Mouse (Mus musculus): ENCODE data around the gene Thsd4. TPM values are rescaled to one million over a fixed set of nuclear protein-coding genes. Genes with fewer than 3 reads are reported as not detected.

Gene Thsd4
- total RNA-seq (2021) = 1 to 10 TPM; 4.3 to 5.6 TPM
- long read RNA-seq, experiment 1, full-length matches to known transcripts = 1 of 2 reads
- long read RNA-seq, experiment 1, partial matches to known transcripts = 1 of 2 reads
- long read RNA-seq, experiment 1, other reads (novel, unspliced or antisense) = 0 of 2 reads
- long read RNA-seq, experiment 2, full-length matches to known transcripts = 1 of 2 reads
- long read RNA-seq, experiment 2, partial matches to known transcripts = 0 of 2 reads
- long read RNA-seq, experiment 2, other reads (novel, unspliced or antisense) = 1 of 2 reads

- DNase-seq (ENCODE audit: low spot score in 2 of 2) = peak in 1 of 2 experiments; percentile 16
These were observed at the start of gene Thsd4 for GRCm38 (mm10) chr9:60521806-60522264. Thsd4 (minus strand) TSS chr9:60522046.

GRCm38 (mm10) chr9:60571041-60571440 lies 49.2 kb upstream of the Thsd4 start:
- DNase-seq (ENCODE audit: low spot score in 2 of 2) = no peak

- no peak for DNase-seq (ENCODE audit: low spot score in 2 of 2)
These were observed 47.5 kb upstream of the Thsd4 start for GRCm38 (mm10) chr9:60569366-60569765.

- DNase-seq (ENCODE audit: low spot score in 2 of 2) = no peak
These were observed 42.0 kb upstream of the Thsd4 start for GRCm38 (mm10) chr9:60563809-60564208.

GRCm38 (mm10) chr9:60562443-60563371 lies 40.9 kb upstream of the Thsd4 start:
- DNase-seq (ENCODE audit: low spot score in 2 of 2) = no peak

- peak; percentile 32 to 34 for DNase-seq (ENCODE audit: low spot score in 2 of 2)
These were observed 39.9 kb upstream of the Thsd4 start for GRCm38 (mm10) chr9:60561641-60562289.

- DNase-seq (ENCODE audit: low spot score in 2 of 2) = no peak
These were observed 36.7 kb upstream of the Thsd4 start for GRCm38 (mm10) chr9:60558507-60558906.

GRCm38 (mm10) chr9:60551238-60551637 lies 29.4 kb upstream of the Thsd4 start:
- no peak for DNase-seq (ENCODE audit: low spot score in 2 of 2)

- DNase-seq (ENCODE audit: low spot score in 2 of 2) = peak; percentile 20
These were observed 26.3 kb upstream of the Thsd4 start for GRCm38 (mm10) chr9:60548182-60548581.

GRCm38 (mm10) chr9:60546169-60546568 lies 24.3 kb upstream of the Thsd4 start:
- no peak for DNase-seq (ENCODE audit: low spot score in 2 of 2)

GRCm38 (mm10) chr9:60545361-60546096 lies 23.7 kb upstream of the Thsd4 start:
- no peak for DNase-seq (ENCODE audit: low spot score in 2 of 2)

GRCm38 (mm10) chr9:60543422-60544015 lies 21.7 kb upstream of the Thsd4 start:
- no peak for DNase-seq (ENCODE audit: low spot score in 2 of 2)

GRCm38 (mm10) chr9:60530310-60530709 lies 8.5 kb upstream of the Thsd4 start:
- no peak for DNase-seq (ENCODE audit: low spot score in 2 of 2)

- DNase-seq (ENCODE audit: low spot score in 2 of 2) = no peak
These were observed 7.8 kb upstream of the Thsd4 start for GRCm38 (mm10) chr9:60529348-60530243.

GRCm38 (mm10) chr9:60528269-60528668 lies 6.4 kb upstream of the Thsd4 start:
- no peak for DNase-seq (ENCODE audit: low spot score in 2 of 2)

GRCm38 (mm10) chr9:60527836-60528235 lies 6.0 kb upstream of the Thsd4 start:
- DNase-seq (ENCODE audit: low spot score in 2 of 2) = no peak

GRCm38 (mm10) chr9:60527051-60527450 lies 5.2 kb upstream of the Thsd4 start:
- DNase-seq (ENCODE audit: low spot score in 2 of 2) = no peak

- DNase-seq (ENCODE audit: low spot score in 2 of 2) = no peak
These were observed 4.3 kb upstream of the Thsd4 start for GRCm38 (mm10) chr9:60526195-60526594.

GRCm38 (mm10) chr9:60521143-60521542 lies 703 bp downstream of the Thsd4 start:
- DNase-seq (ENCODE audit: low spot score in 2 of 2) = no peak
